Mouse (Mus musculus) B cell, adult 2 months (primary cell): ENCODE measurements at regions not wholly inside any gene's neighbourhood (a gene's known extent, or its start where the extent isn't known, plus 50 kb on each side); places are given as distances from the start of the nearest gene placed in this dataset.

Source experiments
- DNase-seq, 2 experiments: peaks; one replicate each; pipeline ENCODE4 v3.0.0; 2022

DNA sequence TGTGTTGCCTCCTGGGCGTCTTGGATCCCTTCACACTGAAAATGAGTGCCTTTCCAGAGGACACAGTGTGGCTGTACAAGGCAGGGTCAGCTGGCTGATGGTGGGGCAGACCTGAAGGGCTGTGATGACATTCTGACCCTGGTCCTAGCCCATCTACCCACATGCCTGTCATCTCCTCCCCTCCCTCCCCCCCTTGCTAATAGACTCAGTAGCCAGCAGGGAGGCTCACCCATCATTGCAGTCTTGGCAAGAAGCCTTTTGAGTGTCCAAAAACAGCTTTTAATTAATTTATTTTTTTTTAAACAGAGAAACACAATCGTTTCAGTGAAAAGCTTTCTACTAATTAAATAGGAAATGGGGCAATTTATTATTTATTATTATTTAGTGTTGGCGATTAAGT lies 67.0 kb upstream of the Ssx2ip start:
- DNase-seq = no peak

DNA sequence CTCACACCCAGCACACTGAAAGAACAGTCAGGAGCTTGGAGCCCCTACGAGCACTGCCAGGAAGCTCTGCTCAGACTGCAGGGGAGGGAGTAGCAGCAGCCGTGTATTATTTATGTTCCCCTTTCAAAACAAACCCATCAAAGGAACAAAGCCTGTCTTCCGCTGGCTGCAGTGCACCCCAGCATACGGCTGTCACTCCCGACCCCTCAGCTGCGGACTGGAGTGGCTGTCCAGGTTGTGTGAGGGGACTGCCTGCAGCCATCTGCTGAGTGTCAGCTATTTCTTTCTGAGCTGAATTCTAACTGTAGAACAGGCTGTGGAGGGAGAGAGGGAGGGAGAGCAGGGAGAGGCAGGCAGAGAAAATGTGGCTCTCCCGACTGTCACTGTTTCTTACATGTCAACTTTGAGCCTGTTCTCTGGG lies 66.6 kb upstream of the Ssx2ip start:
- DNase-seq = no peak

DNA sequence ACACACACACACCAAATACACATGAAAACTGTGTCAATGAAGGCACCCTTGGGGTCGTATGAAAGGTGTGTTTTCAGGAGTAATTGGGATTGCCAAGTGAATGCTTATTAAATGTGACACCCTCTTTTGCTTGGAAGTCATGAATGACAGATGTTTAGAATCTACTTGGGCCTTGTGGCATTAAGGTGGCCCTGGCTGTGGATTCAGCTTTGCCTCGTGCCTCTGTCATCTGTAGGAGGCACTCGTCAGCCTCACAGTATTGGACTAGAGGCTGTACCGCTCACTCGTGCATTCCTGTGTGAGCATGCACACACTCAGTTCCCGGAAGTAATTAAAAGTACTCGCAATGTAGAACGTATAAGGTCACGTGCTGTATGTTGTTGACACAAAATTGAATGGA lies 66.0 kb upstream of the Ssx2ip start:
- no peak for DNase-seq

DNA sequence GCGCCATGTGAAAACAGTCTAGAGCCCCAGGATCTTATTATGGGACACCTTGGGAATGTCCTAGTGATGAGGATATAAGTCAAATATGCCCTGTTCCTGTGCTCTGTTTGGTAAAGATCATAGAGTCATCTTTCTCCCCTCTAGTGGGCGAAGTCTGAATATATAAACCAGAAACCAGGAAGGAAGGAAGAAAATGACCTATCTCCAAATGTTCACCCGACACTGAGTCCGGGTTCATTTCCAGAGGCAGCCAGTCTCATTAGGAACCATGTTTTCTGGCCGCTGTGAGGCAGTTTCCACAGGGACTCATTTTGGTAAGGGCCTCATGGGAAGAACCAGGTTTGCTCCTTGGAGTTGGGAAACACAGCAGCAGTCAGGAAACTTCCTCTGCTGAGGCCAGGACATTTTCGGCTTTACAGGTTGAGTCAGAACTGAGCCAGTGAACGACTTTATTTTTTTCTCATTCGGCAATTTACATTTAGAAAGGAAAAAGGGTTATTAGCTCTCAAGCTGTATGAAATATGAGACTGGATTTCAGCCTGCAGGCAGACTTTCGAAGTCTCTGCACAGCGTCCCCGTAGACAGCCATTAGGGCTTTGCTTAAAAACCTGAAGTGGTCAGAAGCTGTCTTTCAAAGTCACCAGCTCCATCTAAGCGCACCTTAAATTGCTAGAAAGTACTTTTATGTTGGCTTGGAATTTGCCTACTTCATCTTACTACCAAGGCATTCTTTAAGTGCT lies 64.0 kb upstream of the Ssx2ip start:
- DNase-seq = no peak

DNA sequence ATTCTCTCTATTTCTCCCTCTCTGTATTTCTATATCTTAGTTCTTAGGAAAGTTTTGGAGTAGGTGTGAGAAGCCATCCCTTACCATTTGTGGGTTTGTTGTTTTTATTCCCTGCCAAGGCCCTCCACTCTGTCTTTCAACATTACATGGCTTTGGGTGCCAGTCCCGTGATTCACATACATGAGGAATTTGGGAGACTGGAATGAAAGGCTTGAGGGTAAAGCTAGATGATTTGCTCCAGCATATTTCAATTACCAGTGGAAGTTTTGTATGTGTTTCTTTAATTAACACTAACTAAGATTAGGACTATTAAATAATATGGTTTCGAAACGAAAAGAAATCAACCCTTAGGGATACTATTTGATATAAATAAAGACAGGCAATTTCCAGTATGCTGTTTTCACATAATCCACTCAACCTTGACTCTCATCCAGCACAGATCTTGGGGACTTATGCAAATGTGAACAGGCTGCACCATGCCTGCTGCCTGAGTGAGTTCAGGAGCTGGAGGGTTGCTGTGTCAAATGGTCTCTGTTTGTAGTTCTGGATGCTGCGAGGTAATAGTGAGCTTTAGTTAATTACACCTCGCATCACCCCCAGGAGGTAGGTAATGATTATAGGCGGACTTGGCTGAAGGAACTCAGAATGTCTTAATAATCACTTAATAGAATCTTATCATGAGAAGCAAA lies 62.6 kb upstream of the Ssx2ip start:
- no peak for DNase-seq

DNA sequence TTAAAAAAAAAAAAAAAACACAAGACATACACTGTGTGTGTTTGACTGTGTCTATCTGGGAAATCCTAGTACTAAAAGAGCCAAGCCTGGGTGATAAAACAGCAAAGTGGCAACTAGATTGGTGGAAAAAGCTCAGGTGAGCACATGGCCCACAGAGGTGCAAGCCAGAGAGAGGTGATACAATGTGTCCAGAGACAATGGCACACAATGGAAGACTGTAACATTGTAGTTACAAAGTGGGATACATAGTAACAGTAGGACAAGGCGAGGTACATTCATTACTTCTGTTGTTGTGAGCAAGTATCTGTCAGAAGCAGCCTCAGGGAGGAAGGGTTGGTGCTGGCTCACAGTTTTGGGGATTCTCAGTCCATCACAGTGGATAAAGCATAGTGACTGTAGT lies 61.7 kb upstream of the Ssx2ip start:
- DNase-seq = no peak

DNA sequence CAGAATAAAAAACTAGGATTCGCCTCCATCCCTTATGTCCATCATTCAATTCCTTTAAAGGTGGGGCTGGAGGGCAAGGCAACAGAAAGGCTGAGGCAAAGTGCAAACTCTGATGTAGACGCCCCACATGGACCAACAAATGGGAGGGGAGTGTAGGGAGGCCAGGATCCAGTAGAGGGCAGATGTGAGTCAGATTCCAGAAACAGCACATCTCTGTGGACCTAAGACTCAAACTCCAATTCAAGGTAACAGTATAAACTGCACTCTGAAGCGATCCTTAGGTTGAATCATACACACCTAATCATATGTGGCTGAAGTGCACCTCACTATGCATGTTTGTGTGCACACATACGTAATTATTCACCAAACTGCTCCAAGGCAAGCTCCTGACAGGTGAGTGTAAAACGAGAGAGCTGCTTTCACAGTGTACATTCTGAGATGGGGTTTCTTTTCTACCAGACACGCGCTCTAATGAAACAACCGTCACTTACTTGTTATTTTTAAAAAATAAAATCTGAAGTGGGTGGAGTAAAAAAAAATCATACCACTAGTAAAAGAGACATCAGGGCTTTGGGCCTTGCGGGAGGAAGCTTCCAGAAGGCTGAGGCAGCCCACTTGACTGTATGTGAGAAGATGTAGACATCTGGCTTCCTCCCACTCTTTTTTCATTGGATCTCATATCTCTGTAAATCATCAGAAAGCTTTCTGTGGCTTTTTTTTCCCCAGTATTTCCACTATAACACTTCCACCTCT lies 60.6 kb upstream of the Ssx2ip start:
- peak; percentile 57 to 58 for DNase-seq

DNA sequence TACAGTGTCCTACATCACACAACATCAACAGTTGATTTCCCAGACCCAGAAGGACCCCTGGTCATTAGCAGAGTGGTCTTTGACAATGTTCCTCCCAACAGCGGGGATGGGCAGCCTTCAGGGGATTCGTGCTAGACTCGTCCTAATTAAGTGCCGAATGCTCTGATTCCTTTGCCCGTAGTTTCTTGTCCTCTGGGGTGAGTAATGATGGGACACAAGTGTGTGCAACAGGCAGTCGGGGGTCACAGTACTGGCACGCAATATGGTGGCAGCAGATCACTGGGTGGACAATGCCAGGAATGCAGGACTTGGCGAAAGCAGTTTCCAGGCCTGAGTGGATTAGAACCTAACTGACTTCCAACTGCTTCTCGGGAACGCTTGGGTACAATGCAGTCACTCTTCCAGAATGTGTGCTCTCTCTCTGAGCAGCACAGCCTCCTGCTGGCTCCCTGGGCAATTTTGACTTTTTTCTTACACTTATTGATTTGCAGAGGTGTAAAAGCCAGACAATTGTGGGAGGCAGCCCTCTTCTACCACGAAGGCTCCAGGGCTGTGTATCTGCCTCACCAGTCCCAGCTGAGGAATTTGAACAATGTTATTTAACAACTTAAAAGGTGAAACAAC lies 59.9 kb upstream of the Ssx2ip start:
- no peak for DNase-seq

DNA sequence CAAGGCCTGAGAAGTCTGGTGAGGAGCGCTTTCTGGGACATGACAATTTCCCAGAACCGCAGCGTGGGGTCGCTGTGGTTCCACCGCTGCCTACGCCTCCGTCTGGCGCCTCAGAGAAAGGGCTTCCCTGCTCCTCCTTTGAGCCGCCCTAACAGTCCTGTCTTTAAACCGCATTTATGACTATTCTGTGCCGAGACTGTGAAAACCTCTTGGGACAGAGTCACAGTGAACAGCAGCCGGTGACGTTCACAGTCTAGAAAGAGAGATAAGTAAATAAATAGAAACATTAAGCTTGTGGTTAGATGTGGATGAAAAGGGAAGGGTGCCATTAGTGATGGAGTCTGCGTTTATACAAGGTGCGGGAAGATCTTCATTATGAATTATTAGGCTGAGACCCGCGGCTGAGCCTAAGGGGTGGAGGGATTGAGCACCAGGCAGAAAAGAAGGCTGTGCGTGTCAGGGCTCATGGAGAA lies 59.1 kb upstream of the Ssx2ip start:
- DNase-seq = peak; percentile 57 to 65

DNA sequence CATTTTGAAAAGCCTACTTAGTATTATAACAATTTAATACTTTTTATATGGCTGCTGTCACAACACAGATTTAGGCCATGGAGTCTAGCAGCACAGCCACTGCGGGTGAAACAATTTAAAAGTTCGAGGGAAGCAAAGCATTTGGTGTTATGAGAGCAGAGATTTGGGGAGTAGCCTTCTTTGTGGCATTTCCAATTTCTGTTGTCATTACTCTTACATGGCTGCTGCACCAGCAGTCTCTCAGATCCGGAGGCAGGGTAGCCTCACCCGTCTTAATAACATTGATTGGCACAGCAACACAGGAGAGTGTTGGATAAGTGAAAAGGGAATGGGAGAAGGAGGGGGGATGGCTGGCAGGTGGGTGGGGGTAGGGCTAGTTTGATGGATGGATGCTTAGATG lies 58.5 kb upstream of the Ssx2ip start:
- no peak for DNase-seq

DNA sequence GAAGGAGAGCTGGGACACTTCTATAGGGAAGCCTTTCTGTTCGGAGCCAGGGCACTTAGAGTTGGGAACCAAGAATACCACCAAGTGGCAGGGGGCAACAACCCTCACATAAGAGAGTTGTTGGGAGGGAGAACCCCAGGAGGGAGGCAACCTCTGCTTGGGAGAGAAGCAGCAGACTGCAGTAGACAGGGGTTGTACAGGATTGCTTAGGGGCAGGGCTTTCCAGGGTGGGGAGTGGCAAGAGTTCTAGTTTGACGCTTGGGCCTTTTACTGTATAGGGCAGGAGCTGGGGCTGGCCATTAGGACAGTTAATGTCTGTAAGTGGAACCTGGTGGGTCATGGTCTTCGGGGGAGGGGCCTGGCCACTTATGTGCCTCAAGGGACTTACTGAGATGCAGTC lies 57.1 kb upstream of the Ssx2ip start:
- no peak for DNase-seq

DNA sequence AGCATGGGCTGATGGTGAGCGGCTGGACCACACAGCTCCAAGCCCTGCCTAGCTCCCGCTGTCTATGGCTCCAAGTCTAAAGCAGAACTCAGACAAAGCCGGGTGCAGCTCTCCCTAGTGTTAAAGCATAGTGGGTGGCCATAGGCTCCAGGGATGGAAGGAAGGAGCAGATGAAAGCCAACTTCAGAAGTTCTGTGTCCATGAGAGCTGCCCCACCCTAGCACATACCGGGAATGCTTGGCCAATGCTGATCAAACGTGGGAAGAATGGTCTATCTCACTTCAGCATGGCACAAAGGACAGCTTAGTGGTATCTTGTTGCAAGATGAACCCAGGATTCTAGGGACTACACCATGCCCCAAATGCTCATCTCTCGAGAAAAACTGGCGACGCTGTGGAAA lies 55.5 kb upstream of the Ssx2ip start:
- DNase-seq = no peak

DNA sequence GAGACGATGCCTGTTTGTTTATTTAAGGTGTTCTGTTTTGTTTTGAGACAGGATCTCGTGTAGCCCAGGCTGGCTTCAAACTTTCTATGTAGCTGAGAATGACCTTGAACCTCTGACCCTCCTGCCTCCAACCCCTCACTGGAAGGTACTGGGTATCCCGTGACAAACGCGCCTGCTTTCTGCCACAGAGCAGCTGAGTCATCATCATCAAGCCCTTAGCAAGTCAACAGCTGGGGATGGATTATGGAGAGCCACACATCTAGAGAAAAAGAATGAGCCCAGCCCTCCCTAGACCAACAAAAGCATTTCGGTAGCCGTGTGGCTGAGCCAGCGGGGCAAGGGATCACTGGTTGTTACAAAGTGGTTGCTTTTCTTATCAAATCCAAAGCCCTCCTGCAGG lies 55.0 kb upstream of the Ssx2ip start:
- DNase-seq = no peak

DNA sequence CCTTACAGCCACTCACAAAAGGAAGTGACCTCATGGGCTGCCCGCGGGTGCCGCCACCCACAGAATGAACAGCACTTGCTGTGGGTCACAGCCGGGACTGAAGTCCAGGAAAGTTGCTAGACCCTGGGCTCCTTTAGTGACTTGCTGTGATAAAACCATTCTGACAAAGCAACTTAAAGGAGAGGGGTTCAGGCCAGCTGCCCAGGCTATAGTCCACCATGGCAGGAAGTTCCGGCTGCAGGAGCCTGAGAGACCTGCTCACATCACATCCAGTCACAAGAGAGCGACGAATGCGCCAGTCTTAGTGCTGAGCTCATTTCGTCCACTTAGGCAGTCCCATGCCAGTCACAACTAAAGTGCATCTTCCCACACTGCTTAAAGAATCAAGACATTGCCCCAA lies 54.3 kb upstream of the Ssx2ip start:
- DNase-seq = no peak

DNA sequence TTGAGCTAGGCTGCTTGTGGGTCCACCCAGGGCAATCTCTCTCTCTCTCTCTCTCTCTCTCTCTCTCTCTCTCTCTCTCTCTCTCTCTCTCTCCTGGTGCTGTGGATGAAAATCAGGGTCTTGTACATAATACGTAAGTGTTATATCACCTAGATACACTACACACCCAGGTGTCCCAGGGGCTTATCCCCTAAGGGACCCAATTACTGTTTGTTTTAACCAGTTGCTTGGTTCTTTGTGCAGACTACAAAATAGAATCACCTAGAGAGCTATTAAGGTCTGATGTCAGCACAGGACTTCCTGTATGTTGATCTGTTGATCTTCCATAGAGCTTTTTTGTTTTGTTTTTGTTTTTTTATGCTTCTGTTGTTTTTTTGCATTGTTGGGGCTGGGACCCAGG lies 53.0 kb upstream of the Ssx2ip start:
- no peak for DNase-seq

DNA sequence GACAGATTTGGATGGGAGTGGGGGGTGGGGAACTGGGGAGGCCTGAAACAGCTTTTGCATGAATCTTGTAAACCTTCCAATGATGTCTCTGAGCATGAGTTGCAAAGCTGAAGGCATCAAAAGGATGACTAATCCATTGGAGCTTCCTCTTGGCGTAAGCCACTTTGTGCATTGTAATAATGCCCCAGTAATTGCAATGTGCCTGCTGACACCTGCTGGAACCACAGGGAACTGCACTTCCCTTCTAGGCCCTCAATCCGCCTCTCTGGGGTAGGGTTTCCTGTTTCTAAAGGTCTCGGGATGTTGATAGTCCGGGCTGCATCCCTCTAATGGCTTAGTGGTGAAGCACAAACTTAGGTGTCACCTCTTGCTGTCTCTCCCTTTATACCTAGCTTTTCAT lies 52.3 kb upstream of the Ssx2ip start:
- peak; percentile 60 to 66 for DNase-seq

DNA sequence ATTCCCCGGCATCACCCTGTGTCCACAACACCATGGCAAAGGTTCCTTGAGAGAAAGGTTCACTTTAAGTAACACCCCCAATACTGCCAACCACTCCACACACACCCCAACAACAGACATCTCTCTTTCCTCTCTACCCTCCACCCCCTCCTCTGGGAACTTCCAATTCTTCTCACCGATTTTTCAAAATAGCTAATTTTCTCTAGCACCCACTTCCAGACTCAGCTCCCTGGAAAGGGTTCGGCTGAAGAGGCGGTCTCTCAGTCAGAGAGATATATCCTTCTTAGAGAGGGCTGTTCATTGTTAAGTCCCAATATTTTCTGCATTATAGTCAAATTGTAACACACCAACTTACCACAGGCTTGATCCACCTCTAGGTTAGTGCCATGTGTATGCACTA lies 50.5 kb upstream of the Ssx2ip start:
- DNase-seq = no peak
